Mouse (Mus musculus) testis, adult 2 months (tissue): ENCODE data around the gene Olfr545.

Source experiments
- CTCF ChIP-seq: fragments of 200-500 bp; IDR thresholded peaks from 2 replicates; pipeline ENCODE4 v1.5.1; 2012; ENCODE audit warnings: low read depth, mild to moderate bottlenecking, inconsistent platforms, low read length, moderate library complexity; ENCODE audit not compliant: control insufficient read depth, insufficient read depth, insufficient replicate concordance
- POLR2A ChIP-seq: fragments of 200-500 bp; IDR thresholded peaks from 2 replicates; pipeline ENCODE4 v1.6.1; 2012; ENCODE audit warnings: low read depth, mild to moderate bottlenecking, inconsistent platforms, low read length, moderate library complexity; ENCODE audit not compliant: control insufficient read depth

DNA sequence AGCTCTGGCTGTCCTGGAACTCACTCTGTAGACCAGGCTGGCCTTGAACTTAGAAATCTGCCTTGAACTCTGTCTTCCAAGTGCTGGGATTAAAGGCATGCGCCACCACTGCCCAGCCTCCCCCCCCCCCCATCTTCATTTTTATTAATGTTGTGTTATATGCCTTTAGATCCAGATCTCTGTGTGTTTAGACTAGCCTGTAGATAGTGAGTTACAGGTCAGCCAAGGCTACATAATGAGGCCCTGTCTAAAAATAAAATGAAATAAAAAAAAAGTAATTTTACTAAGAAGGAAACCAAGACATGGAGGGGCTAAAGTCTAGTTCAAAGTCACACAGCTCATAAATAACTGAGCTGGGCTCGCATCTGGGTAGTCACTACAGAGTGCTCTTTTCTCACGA lies 20.4 kb downstream of the Olfr545 start:
- TF ChIP-seq POLR2A (no peak), CTCF (no peak)
